Mouse (Mus musculus): ENCODE results near the gene Sppl2b. TPM values are rescaled to one million over a fixed set of nuclear protein-coding genes. Genes with fewer than 3 reads are reported as not detected.
A peak's percentile ranks its signal among the peaks of the same experiment; 100 is the strongest.

Gene Sppl2b
- polyA plus RNA-seq, 1 experiment from 2014 or later, result 30.6 TPM

- Histone ChIP-seq H3K4me1 (replicated peaks; ENCODE audit: control insufficient read depth, insufficient read depth, low read length) (0 out of 2 replicates have a peak, but pooled peaks cover 4% of the 10 kb centered on the region), H3K4me3 (ENCODE audit: low read depth, low read length) (no peak overlapping the region), H3K27me3 (replicated peaks; ENCODE audit: control insufficient read depth, insufficient read depth, low read length) (peaks cover 24% of the 10 kb centered on the region), H3K36me3 (ENCODE audit: control insufficient read depth, insufficient read depth, low read length) (peaks cover 22% of the 10 kb centered on the region), H3K9me3 (ENCODE audit: control insufficient read depth, low read length) (no peaks in the 10 kb centered on the region), H3K27ac (ENCODE audit: low read depth) (no peak overlapping the region), H3K4me2 (ENCODE audit: low read length) (no peak overlapping the region), H3K9ac (ENCODE audit: low read length) (no peak overlapping the region)
- ATAC-seq (replicated peaks; ENCODE audit: low FRiP score, low TSS enrichment, low read depth) (peak; percentile 40; the same call in 1 of the 2 replicates), DNase-seq (ENCODE audit: low spot score) (no peak)
- whole genome bisulfite sequencing, result 12% methylated on average over 10 of the region's 10 CpGs
Observed at GRCm38 (mm10) chr10:80848571-80848970, 6.5 kb upstream of the Sppl2b start.

GRCm38 (mm10) chr10:80855749-80856073, 636 bp downstream of the Sppl2b start:
- H3K9ac ChIP-seq (ENCODE audit: low read length), result peak overlapping the region; percentile 80
- no peaks in the 10 kb centered on the region for H3K27me3 ChIP-seq (replicated peaks; ENCODE audit: control insufficient read depth, insufficient read depth, low read length)
- H3K36me3 ChIP-seq (ENCODE audit: control insufficient read depth, insufficient read depth, low read length), result peaks cover 23% of the 10 kb centered on the region
- DNase-seq (ENCODE audit: low spot score) (peak; percentile 63), ATAC-seq (replicated peaks; ENCODE audit: low FRiP score, low TSS enrichment, low read depth) (no peak)
- H3K4me1 ChIP-seq (replicated peaks; ENCODE audit: control insufficient read depth, insufficient read depth, low read length), result peaks cover 17% of the 10 kb centered on the region
- 25% methylated on average over 11 of the region's 11 CpGs for WGBS
- peak overlapping the region; percentile 99 for H3K4me3 ChIP-seq (ENCODE audit: low read depth, low read length)
- peak overlapping the region; percentile 99 for H3K4me2 ChIP-seq (ENCODE audit: low read length)
- H3K9me3 ChIP-seq (ENCODE audit: control insufficient read depth, low read length), result no peaks in the 10 kb centered on the region
- H3K27ac ChIP-seq (ENCODE audit: low read depth), result no peak overlapping the region

DNA sequence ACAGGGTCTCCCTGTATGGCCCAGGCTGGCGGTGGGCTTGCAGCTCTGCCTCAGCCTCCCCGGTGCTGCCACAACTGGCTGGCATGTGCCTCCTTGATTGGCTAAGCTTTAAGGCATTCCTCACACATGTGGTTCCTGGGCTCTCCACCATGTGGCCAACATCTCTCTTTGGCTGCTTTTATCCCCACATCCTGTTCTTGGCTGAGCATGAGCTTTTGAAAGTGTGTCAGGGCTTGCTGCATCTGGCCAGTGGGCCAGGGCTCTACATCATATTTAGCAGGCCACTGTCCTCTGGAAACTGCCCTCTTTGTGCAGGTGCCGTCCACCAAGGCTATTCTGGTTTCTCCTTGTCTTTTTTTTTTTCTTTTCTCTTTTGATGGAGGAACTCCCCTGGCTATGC, 1.2 kb downstream of the Sppl2b start:
- H3K27me3 ChIP-seq (replicated peaks; ENCODE audit: control insufficient read depth, insufficient read depth, low read length), result no peaks in the 10 kb centered on the region
- H3K4me1 ChIP-seq (replicated peaks; ENCODE audit: control insufficient read depth, insufficient read depth, low read length), result peaks cover 17% of the 10 kb centered on the region
- H3K4me2 ChIP-seq (ENCODE audit: low read length), result peak overlapping the region; percentile 99
- H3K27ac ChIP-seq (ENCODE audit: low read depth), result no peak overlapping the region
- no peak for ATAC-seq (replicated peaks; ENCODE audit: low FRiP score, low TSS enrichment, low read depth)
- H3K9me3 ChIP-seq (ENCODE audit: control insufficient read depth, low read length), result no peaks in the 10 kb centered on the region
- 55% methylated on average over 3 of the region's 3 CpGs for WGBS
- peak overlapping the region; percentile 99 for H3K4me3 ChIP-seq (ENCODE audit: low read depth, low read length)
- DNase-seq (ENCODE audit: low spot score), result no peak
- peak overlapping the region; percentile 80; the same call in 1 of the 2 replicates for H3K9ac ChIP-seq (ENCODE audit: low read length)
- H3K36me3 ChIP-seq (ENCODE audit: control insufficient read depth, insufficient read depth, low read length), result peaks cover 20% of the 10 kb centered on the region

GRCm38 (mm10) chr10:80856908-80857307, 1.8 kb downstream of the Sppl2b start:
- ATAC-seq (replicated peaks; ENCODE audit: low FRiP score, low TSS enrichment, low read depth), result no peak
- Histone ChIP-seq H3K36me3 (ENCODE audit: control insufficient read depth, insufficient read depth, low read length) (peaks cover 20% of the 10 kb centered on the region), H3K27ac (ENCODE audit: low read depth) (no peak overlapping the region), H3K4me1 (replicated peaks; ENCODE audit: control insufficient read depth, insufficient read depth, low read length) (peaks cover 17% of the 10 kb centered on the region), H3K27me3 (replicated peaks; ENCODE audit: control insufficient read depth, insufficient read depth, low read length) (no peaks in the 10 kb centered on the region), H3K9ac (ENCODE audit: low read length) (no peak overlapping the region), H3K4me3 (ENCODE audit: low read depth, low read length) (no peak overlapping the region), H3K4me2 (ENCODE audit: low read length) (no peak overlapping the region; the same call in 1 of the 2 replicates), H3K9me3 (ENCODE audit: control insufficient read depth, low read length) (no peaks in the 10 kb centered on the region)
- WGBS, result 64% methylated on average over 5 of the region's 5 CpGs
- no peak for DNase-seq (ENCODE audit: low spot score)

GRCm38 (mm10) chr10:80857386-80857785, 2.3 kb downstream of the Sppl2b start:
- Histone ChIP-seq H3K36me3 (ENCODE audit: control insufficient read depth, insufficient read depth, low read length) (peaks cover 20% of the 10 kb centered on the region), H3K4me1 (replicated peaks; ENCODE audit: control insufficient read depth, insufficient read depth, low read length) (peaks cover 17% of the 10 kb centered on the region), H3K9ac (ENCODE audit: low read length) (no peak overlapping the region; the same call in 1 of the 2 replicates), H3K4me3 (ENCODE audit: low read depth, low read length) (no peak overlapping the region), H3K27ac (ENCODE audit: low read depth) (no peak overlapping the region), H3K9me3 (ENCODE audit: control insufficient read depth, low read length) (no peaks in the 10 kb centered on the region), H3K4me2 (ENCODE audit: low read length) (no peak overlapping the region; the same call in 1 of the 2 replicates), H3K27me3 (replicated peaks; ENCODE audit: control insufficient read depth, insufficient read depth, low read length) (no peaks in the 10 kb centered on the region)
- ATAC-seq (replicated peaks; ENCODE audit: low FRiP score, low TSS enrichment, low read depth) (no peak), DNase-seq (ENCODE audit: low spot score) (no peak)
- WGBS, result 65% methylated on average over 8 of the region's 8 CpGs

DNA sequence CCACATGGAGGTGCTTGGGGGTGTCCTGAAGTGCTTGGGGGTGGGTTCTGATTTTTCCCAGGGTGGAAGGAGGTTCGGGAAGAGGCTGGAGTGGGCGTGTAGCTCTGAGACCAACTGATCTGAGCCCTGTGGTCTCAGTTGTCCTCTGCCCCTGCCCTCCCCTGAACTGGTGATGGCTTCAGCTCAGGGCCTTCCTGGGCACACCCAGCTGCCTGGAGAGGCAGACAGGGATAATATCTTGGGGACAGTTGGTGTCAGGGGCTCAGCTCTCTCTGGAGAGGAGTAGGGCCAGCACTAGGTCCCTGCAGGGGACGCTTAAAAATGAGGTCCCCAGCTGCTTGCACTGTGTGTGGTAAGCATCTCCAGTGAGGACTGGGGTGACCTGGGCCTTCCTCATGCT, 2.8 kb downstream of the Sppl2b start:
- Histone ChIP-seq H3K27me3 (replicated peaks; ENCODE audit: control insufficient read depth, insufficient read depth, low read length) (no peaks in the 10 kb centered on the region), H3K9me3 (ENCODE audit: control insufficient read depth, low read length) (no peaks in the 10 kb centered on the region), H3K36me3 (ENCODE audit: control insufficient read depth, insufficient read depth, low read length) (peaks cover 24% of the 10 kb centered on the region), H3K27ac (ENCODE audit: low read depth) (no peak overlapping the region; the same call in 1 of the 2 replicates), H3K4me1 (replicated peaks; ENCODE audit: control insufficient read depth, insufficient read depth, low read length) (peaks cover 17% of the 10 kb centered on the region), H3K4me2 (ENCODE audit: low read length) (no peak overlapping the region), H3K4me3 (ENCODE audit: low read depth, low read length) (no peak overlapping the region), H3K9ac (ENCODE audit: low read length) (peak overlapping the region; percentile 16; the same call in 1 of the 2 replicates)
- no peak for ATAC-seq (replicated peaks; ENCODE audit: low FRiP score, low TSS enrichment, low read depth)
- DNase-seq (ENCODE audit: low spot score), result no peak
- 61% methylated on average over 3 of the region's 3 CpGs for WGBS

DNA sequence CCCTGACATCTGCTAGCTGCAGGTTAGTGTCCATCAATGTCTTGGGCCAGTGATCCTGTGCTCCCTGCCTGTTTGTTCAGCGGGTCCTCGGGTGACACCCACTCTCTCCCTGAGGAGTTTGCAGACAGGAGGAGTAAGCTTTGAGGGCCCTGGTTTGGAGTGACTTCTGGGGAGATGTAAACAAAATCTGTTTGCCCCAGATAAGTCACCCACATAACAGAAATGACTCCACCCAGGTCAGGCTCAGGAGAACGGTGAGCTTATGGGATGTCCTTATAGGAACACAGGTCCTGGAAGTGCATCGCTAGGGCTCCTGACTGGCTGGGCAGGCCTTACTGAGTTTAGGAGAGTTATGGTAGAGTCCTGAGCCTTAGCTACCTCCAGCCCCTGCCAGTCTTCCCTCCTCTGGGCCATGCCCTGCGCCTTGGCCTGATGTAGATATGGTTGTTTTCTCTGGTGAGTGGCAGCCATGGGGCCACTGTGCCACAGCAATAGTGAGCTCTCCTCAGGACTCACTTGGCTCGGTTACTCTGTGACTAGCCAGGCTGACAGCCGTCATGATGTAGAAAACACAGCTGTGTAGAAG, 3.4 kb downstream of the Sppl2b start:
- Histone ChIP-seq H3K4me3 (ENCODE audit: low read depth, low read length) (no peak overlapping the region), H3K36me3 (ENCODE audit: control insufficient read depth, insufficient read depth, low read length) (peaks cover 21% of the 10 kb centered on the region), H3K27ac (ENCODE audit: low read depth) (no peak overlapping the region; the same call in 1 of the 2 replicates), H3K27me3 (replicated peaks; ENCODE audit: control insufficient read depth, insufficient read depth, low read length) (no peaks in the 10 kb centered on the region), H3K9ac (ENCODE audit: low read length) (no peak overlapping the region), H3K9me3 (ENCODE audit: control insufficient read depth, low read length) (no peaks in the 10 kb centered on the region), H3K4me1 (replicated peaks; ENCODE audit: control insufficient read depth, insufficient read depth, low read length) (peaks cover 17% of the 10 kb centered on the region), H3K4me2 (ENCODE audit: low read length) (no peak overlapping the region)
- 61% methylated on average over 7 of the region's 7 CpGs for WGBS
- DNase-seq (ENCODE audit: low spot score) (no peak), ATAC-seq (replicated peaks; ENCODE audit: low FRiP score, low TSS enrichment, low read depth) (no peak)

DNA sequence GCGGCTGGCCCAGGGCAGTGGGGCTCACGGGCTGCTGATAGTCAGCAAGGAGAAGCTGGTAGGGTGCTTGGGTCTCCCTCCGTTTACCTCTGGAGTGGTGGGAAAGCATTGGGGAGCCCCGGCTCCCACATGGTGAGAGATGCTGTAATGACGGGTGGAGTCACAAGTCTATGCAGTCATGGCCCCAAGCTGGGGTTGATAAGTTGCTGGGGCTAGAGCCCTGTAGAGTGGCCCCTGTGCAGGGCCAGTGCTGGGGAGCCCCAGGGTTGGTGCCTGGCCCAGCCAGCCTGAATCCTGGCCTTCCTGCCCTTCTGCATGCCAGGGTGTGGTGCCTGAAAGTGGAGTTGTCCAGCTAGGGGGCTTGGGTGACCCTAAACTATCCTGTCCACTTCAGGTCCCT, 7.2 kb downstream of the Sppl2b start:
- Histone ChIP-seq H3K27me3 (replicated peaks; ENCODE audit: control insufficient read depth, insufficient read depth, low read length) (no peaks in the 10 kb centered on the region), H3K4me2 (ENCODE audit: low read length) (no peak overlapping the region), H3K9me3 (ENCODE audit: control insufficient read depth, low read length) (no peaks in the 10 kb centered on the region), H3K9ac (ENCODE audit: low read length) (no peak overlapping the region), H3K27ac (ENCODE audit: low read depth) (no peak overlapping the region), H3K36me3 (ENCODE audit: control insufficient read depth, insufficient read depth, low read length) (peaks cover 46% of the 10 kb centered on the region), H3K4me1 (replicated peaks; ENCODE audit: control insufficient read depth, insufficient read depth, low read length) (no peaks in the 10 kb centered on the region), H3K4me3 (ENCODE audit: low read depth, low read length) (no peak overlapping the region)
- no peak for ATAC-seq (replicated peaks; ENCODE audit: low FRiP score, low TSS enrichment, low read depth)
- no peak for DNase-seq (ENCODE audit: low spot score)
- 94% methylated on average over 5 of the region's 5 CpGs for WGBS

DNA sequence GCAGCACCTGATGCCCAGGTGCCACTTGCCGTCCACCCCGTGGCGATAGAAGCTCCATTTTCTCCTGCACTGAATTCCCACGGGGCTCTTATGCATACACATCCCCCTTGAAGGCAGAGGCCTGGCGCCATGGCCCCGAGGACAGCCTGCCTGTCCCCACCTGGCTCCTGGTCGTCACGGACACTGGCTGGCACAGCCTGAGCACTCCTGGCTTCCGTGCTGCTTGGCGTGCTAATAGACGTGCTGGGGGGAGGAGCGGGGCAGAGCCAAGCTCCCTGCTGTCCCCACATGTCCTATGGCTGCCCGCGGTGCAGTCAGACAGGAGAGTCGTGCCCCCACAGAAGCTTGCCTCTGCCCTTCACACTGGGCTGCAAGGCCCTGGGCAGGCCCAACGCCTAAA, 9.4 kb downstream of the Sppl2b start:
- H3K27ac ChIP-seq (ENCODE audit: low read depth), result no peak overlapping the region
- DNase-seq (ENCODE audit: low spot score) (no peak), ATAC-seq (replicated peaks; ENCODE audit: low FRiP score, low TSS enrichment, low read depth) (no peak)
- no peaks in the 10 kb centered on the region for H3K4me1 ChIP-seq (replicated peaks; ENCODE audit: control insufficient read depth, insufficient read depth, low read length)
- peaks cover 54% of the 10 kb centered on the region for H3K36me3 ChIP-seq (ENCODE audit: control insufficient read depth, insufficient read depth, low read length)
- H3K4me3 ChIP-seq (ENCODE audit: low read depth, low read length), result no peak overlapping the region
- H3K9ac ChIP-seq (ENCODE audit: low read length), result no peak overlapping the region
- no peaks in the 10 kb centered on the region for H3K9me3 ChIP-seq (ENCODE audit: control insufficient read depth, low read length)
- H3K4me2 ChIP-seq (ENCODE audit: low read length), result no peak overlapping the region
- WGBS, result 93% methylated on average over 16 of the region's 16 CpGs
- no peaks in the 10 kb centered on the region for H3K27me3 ChIP-seq (replicated peaks; ENCODE audit: control insufficient read depth, insufficient read depth, low read length)

Data from intestine, embryonic 14.5 days (tissue).